Mouse (Mus musculus): ENCODE measurements around the gene C1s1. TPM values are rescaled to one million over a fixed set of nuclear protein-coding genes. Genes with fewer than 3 reads are reported as not detected.
"Not testable (repeated sequence)": the region's sequence is repeated elsewhere in the genome, so short reads cannot be mapped to it uniquely, and the experiment has no call there.

C1s1 gene
- total RNA-seq (2021), result 10 to 100 TPM; 48.3 to 69.2 TPM
- long read RNA-seq, experiment 1, transcript C1s1-204 (12 exons, 2,906 nt), result major isoform, 22 of 40 reads
- long read RNA-seq, experiment 1, partial matches to known transcripts, result 8 of 40 reads
- long read RNA-seq, experiment 1, other reads (novel, unspliced or antisense), result 7 of 40 reads
- long read RNA-seq, experiment 2, transcript C1s1-204 (12 exons, 2,906 nt), result major isoform, 22 of 49 reads
- long read RNA-seq, experiment 2, transcript C1s1-203 (12 exons, 2,946 nt), result minor isoform, 6 of 49 reads
- long read RNA-seq, experiment 2, partial matches to known transcripts, result 12 of 49 reads
- long read RNA-seq, experiment 2, other reads (novel, unspliced or antisense), result 9 of 49 reads

DNA sequence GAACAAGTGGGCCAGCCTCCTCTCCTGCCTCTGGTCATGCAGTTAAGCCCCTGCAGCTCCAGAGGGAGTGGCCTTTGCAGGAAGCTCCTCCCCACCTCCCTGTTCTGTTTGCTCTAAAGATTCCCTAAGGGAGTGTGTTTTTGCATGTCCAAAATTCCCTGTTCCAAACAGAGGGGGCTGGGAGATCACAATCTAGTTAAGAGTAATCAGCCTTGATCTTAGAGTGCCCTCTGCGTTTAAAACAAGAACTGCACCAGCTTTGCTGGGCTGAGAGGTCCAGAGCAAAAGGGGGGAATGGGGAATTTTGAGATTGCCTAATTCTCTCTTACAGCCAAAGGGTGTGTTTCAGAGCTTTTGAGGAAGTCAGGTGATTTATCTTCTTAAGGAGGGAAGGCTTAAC, at the start of gene C1s1:
Gene C1s1 (minus strand): TSS at position 76 of the 400 bp plus-strand sequence.
- peak; percentile 31 to 54 for DNase-seq (ENCODE audit: low spot score in 2 of 2)

DNA sequence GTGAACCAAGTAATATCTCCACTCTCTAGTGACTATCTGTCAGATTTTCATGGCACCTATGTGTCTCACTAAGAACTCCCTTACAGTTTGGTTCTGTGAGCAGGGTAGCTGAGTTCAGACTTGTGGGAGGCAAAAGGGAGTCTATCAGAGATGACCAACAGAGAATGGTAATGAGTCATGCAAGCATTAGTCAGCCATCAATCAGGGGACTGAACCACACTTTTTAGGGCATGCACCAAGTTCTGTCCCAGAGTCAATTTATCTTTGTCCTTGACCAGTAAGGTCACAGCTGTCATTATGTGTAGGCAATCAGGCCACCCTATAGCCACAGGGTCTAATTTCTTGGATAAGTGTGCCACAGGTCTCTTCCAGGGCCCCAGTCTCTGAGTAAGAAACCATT, 46.6 kb upstream of the C1s1 start:
- no peak for DNase-seq (ENCODE audit: low spot score in 2 of 2)

DNA sequence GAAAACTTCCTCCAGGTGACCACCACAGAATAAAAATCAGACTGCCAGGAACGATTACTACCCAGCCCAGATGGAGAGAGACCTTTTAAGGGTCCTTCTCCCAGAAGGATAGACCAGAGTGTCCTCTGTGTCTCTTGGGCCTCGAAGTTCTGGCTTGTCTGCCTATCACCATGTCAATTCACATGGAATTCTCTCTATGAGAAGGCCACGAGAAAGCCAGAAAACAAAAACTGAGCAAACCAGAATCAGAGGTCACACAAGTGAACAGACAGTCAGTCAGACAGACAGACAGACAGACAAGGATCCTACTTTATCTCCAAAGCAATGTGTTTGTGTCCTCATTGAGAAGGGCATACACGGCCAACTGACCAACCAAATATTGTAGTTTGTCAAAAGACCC, 44.1 kb upstream of the C1s1 start:
- DNase-seq (ENCODE audit: low spot score in 2 of 2), result no peak

DNA sequence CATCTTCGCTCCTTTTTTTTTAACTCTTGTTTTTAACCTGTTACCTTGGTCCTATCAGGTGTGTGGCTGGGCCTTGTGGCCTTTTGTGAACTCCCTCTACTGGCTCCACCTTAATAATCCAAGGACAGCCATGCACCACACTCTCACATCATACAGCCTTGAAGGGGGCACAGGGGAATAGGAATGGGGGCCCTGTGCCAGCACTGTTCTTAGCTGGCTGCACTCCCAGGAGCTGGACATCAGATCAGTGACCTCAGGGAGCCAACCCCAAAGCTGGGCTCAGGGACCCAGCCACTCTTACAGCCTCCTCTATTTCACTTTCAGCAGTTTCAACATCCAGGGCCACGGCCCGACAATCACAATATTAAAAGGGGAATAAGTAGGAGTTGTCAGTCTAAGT, 43.6 kb upstream of the C1s1 start:
- peak; percentile 53 to 69 for DNase-seq (ENCODE audit: low spot score in 2 of 2)

DNA sequence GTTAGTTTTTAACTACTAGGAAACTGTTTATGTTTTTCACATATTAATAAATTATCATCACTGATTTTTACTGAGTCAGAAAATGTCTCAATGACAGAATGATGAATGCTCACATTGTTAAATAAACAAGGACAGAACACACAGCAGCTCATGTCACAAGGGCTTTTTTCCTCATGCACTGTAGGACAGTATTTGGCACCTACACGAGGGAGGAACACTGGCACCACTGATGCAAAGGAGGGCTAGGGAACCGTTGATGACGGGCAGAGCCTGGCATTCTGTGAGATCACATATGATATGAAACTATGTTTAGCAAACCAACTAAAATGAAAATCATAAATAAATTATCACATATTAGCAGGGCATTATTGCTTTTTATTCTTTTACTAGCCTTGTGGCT, 42.8 kb upstream of the C1s1 start:
- DNase-seq (ENCODE audit: low spot score in 2 of 2), result no peak

DNA sequence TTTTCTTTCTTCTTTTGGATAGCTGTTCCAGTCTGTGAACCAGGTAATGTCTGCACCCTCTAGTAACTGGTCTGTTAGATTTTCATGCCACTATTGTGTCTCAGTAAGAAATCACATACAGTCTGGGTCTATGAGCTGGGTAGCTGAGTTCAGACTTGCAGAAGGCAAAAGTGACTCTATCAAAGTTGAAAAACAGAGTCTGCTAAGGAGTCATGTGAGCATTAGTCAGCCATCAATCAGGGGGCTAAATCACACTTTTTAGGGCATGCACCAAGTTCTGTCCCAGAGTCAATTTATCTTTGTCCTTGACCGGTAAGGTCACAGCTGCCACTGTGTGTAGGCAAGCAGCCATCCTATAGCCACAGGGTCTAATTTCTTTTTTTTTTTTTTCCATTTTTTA, 40.1 kb upstream of the C1s1 start:
- DNase-seq (ENCODE audit: low spot score in 2 of 2), result no peak

DNA sequence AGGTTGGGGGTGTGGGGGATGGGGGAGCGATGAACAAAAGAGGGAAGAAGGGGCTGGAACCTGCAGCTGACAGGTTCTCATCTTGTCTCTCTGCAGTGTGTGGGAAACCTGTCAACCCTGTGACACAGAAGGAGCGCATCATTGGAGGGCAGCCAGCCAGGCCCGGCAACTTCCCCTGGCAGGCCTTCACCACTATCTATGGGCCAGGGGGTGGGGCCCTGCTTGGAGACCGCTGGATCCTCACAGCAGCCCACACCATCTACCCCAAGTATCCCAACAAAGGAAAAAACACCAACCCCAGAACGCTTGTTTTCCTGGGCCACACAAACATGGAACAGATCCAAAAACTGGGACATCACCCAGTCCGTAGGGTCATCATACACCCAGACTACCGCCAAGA, 38.0 kb upstream of the C1s1 start:
- DNase-seq (ENCODE audit: low spot score in 2 of 2), result peak in 1 of 2 experiments; percentile 44

DNA sequence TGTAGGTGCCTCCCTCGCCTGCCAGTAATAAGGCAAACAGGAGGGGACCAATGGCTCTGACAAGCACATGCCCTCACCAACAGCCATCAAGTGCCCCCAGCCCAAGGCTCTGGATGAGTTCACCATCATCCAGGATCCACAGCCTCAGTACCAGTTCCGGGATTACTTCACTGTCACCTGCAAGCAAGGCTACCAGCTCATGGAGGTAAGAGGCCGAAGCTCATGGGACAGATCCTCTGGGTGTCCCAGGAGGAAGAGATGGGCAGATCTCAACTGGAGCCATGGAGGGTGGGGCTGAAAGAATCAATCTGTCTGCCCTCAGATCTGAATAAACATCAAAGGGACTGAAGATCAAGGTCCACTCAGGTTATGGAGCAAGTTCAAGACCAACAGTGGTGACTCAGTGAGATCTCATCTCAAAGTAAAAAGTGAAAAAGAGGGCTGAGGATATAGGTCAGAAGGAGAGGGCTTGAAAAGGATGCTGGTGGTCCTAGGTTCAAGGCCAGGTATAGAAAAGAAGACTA, 33.1 kb upstream of the C1s1 start:
- DNase-seq (ENCODE audit: low spot score in 2 of 2), result not testable (repeated sequence)

DNA sequence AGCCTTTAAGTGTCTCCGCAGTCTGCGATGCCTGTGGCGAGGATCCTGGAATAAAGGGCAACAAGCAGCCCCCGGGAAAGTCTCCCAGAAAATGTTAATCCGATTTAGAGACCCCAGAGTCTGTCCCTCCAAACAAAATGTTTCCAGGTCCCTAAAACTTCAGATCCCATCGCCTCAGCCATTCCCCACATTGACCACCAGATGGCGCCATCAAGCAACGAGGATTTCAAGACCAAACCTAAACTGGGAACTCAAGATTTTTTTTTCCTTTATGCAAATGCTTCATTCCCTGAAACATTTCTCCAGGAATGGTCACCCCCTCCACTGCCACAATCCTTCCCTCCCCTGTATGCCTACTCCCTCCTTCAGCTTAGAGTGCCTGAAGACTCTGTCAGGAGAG, 27.9 kb upstream of the C1s1 start, which contains the start of gene C1rb:
Gene C1rb (plus strand): TSS at position 269 of the 400 bp plus-strand sequence.
- peak; percentile 67 for DNase-seq (ENCODE audit: low spot score in 2 of 2)

DNA sequence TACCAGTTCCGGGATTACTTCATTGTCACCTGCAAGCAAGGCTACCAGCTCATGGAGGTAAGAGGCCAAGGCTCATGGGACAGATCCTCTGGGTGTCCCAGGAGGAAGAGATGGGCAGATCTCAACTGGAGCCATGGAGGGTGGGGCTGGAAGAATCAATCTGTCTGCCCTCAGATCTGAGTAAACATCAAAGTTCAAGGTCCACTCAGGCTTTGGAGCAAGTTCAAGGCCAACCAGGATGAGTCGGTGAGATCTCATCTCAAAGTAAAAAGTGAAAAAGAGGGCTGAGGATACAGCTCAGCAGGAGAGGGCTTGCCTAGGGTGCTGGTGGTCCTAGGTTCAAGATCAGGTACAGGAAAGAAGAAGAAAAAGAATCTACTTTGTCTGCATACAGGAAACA, 19.5 kb upstream of the C1s1 start:
- DNase-seq (ENCODE audit: low spot score in 2 of 2), result not testable (repeated sequence)

DNA sequence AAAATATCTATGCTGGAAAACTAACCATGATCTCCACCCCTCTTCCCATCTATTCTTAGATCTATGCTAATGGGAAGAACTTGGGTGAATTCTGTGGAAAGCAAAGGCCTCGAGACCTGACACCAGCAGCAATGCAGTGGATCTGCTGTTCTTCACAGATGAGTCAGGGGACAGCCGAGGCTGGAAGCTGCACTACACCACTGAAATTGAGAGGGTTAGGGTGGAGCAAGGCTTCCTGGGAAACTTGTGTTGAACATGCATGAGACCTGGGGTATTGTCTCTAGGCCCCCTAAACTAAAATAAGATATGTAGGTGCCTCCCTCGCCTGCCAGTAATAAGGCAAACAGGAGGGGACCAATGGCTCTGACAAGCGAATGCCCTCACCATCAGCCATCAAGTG, 19.0 kb upstream of the C1s1 start:
- not testable (repeated sequence) for DNase-seq (ENCODE audit: low spot score in 2 of 2)

DNA sequence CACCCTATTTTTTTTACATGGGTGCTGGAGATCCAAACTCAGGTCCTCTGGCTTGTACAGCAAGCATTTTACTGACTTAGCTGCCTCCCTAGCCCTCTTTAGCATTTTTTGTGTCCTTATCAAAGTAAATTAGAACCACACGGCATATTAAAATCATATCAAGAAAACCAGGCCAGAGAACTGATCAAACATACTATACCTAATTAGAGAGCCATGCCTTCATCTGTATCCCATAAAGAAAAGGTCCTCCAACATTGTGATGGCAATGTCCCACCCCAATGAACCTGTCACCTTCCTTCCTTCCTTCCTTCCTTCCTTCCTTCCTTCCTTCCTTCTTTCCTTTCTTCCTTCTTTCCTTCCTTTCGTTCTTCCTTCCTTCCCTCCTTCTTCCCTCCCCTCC, 13.8 kb upstream of the C1s1 start:
- DNase-seq (ENCODE audit: low spot score in 2 of 2), result not testable (repeated sequence)

DNA sequence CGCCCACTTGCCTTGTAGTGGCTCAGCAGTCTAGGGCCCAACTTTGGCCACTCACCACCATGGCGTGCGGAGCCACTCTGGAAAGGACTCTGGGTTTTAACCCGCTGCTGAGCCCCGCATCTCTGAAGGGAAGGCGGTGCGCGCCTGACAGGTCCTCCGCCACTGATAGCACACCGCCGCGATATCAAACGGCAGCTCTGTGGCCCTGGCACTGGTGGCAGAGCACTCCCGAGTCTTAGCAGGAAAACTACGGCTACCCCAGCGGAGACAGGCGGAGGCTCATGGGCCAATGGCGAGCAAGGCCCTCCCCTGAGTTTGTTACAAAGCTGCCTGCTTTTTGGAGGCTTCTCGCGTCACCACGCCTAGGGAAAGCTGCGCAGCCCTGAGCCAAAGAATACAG, 10.6 kb upstream of the C1s1 start:
- no peak for DNase-seq (ENCODE audit: low spot score in 2 of 2)

DNA sequence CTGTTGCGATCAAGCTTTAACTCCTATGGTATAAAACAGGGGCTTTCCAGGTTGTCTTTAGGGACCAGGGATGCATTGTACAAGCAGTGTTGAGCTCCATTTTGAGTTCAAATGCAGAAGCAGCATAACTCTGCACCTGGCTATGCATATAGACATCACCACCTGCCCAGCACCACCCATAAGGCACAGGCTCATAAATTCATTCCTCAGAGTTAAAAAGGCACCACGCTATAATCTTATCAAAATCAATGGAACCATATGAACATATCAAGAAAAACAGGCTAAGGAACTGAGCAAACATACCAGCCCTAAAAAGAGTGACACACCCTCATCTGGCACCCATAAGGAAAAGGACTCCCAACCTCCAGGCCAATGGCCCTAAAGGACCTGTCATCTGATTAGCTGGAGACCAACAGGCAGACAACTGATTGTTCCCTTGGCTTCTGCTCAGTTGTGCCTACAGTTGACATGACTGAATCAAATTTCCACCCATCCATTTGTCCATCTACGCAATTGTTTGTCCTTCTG, 6.9 kb upstream of the C1s1 start:
- DNase-seq (ENCODE audit: low spot score in 2 of 2), result no peak

DNA sequence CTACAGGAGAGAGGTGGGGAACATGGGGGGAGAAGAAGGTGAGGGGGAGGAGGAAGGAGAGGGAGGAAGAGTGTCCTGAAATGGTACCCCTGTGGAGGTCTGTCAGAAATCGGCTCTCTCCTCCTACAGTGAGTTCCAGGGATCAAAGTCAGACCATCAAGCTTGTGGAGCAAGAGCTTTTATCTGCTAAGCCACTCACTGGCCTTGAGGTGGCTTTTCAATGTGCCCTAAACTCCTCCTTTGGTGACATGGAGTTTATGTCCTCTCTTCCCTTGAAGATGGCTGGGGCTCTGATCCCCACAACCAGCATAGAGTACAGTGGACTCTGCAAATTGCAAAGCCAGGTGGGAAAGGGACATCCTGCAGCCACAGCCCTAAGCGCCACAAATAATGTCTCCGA, 5.8 kb upstream of the C1s1 start:
- DNase-seq (ENCODE audit: low spot score in 2 of 2), result not testable (repeated sequence)

DNA sequence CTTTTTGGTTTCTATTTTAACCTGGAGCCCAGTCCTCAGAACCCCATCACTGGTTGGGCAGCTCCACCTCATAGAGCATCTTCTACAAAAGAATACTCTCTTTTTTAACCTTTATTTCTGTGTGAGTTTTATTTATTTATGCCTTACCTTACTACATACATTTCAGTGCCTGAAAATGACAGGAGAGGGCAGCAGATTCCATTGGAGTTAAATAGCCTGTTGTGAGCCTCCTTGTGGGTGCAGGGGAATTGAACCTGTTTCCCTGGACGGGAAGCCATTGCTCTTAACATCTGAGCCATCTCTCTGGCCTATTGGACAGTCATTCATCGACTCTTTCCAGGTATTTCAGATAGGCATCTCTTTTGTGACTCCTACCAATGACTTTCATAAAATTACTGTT, 3.3 kb upstream of the C1s1 start:
- no peak for DNase-seq (ENCODE audit: low spot score in 2 of 2)

DNA sequence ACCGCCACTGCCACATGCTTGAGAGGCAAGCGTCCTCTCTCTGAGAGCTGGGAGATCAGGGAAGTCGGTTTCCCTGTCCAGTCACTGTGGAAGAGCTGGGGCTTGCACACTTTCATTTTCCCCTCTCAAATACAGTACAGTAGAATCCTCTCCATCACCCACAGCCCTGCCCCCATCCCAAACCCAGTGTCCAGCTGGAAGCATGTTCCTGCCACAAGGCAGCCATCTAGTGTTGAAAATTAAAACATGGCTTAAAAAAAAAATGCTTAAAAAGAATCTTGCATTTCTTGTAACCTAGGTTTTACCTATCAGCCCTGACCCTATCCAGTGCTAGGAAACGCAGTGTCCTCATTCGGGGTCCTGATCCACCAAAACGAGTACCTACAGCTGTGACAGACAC, 2.3 kb upstream of the C1s1 start:
- DNase-seq (ENCODE audit: low spot score in 2 of 2), result no peak

DNA sequence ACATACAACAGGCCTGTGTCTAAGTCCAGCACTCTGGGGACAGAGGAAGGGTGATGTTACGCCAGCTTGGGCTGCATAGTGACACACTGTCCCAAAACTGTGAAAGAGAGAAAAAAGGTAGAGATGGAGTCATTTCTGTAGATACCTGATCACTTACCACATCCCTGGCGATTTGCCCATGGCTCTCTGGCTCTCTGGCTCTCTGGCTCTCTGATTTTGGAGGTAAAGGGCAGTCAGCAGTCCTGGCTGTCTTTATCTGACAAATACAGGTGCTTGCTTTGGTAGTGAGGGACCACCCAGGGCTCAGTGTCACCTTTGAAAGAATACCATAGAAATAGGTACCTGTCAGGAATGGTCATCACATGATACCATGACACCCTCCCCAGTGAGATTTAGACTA, 983 bp downstream of the C1s1 start:
- DNase-seq (ENCODE audit: low spot score in 2 of 2), result not testable (repeated sequence)

DNA sequence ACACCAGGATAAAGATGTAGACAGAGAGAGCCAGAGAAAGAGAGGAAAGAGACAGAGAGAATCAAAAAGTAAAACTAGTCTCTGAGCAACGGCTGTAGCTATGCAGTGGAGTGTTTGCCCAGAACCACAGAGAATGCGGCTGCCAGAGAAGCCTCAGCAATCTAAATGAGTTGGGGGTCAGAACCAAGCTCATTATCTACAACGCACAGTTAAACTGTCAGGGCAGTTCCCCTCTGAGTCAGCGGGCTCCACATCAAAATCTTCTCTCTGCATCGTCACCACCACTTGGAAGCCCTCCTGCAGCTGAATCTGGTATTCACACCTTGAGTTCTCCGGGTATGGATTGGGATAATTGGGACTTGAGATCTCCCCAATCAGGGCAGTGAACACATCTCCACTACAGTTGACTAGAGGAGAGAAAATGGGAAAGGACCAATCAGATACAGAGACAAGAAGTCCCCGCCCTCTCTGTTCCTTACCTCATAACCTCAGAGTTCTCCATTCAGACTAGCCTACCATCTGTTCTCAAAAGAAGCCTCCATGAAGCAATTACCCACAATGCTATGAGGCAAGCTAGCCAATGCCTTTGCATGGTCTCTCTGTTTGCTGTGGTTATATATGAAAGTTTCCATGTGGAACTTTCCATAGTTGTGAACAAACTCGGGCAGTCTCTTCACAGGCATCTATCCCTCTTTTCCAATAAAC, 5.9 kb downstream of the C1s1 start:
- not testable (repeated sequence) for DNase-seq (ENCODE audit: low spot score in 2 of 2)

DNA sequence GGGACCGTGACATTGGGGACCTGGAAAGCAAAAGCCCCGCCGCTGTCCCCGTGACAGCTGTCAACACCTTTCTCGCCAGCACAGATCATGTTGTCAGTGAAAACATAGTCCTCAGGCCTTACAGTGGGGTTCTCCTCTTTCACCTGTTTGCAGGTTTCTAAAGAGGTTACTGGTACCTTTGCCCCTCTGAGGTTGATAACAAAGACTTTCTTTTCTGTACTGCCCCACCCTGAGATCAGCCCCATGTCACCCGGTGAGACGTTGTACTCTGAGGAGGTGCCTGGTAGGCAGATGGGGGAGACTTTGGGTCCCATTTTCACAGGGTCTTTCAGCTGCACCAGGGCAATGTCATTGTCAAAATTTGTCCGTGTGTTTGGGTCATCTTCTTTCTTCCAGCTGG, 11.1 kb downstream of the C1s1 start:
- no peak for DNase-seq (ENCODE audit: low spot score in 2 of 2)

DNA sequence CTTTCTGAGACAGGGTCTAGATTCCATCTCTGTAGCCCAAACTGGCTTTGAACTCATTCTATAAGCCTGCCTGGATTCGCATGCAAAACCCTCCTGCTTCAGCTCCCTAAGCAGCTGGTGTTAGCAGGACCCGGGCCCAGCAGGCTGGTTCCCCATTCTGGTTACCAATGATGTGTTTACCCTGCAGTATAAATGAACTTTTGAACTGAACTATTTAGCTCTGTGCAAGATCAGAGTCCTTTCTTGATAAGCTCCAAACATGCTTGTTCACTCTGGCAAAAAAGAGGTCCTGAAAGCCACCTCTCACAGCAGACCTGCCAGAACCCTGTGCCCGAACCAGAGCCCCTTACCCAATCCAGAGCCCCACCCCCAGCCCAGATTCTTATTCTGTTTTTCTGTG, 14.3 kb downstream of the C1s1 start:
- DNase-seq (ENCODE audit: low spot score in 2 of 2), result no peak

DNA sequence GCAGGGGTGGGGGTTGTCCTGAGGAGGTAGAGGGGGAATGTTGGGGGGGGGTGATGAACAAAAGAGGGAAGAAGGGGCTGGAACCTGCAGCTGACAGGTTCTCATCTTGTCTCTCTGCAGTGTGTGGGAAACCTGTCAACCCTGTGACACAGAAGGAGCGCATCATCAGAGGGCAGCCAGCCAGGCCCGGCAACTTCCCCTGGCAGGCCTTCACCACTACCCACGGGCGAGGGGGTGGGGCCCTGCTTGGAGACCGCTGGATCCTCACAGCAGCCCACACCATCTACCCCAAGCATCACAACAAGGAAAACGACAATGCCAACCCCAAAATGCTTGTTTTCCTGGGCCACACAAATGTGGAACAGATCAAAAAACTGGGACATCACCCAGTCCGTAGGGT, 20.1 kb downstream of the C1s1 start:
- peak in 1 of 2 experiments; percentile 29 for DNase-seq (ENCODE audit: low spot score in 2 of 2)
